Mouse (Mus musculus) small intestine, adult 2 months (tissue): ENCODE data around the gene Adgra3.

Experiments used
- CTCF ChIP-seq: fragments of 200-500 bp; IDR thresholded peaks from 2 replicates; pipeline ENCODE4 v1.5.1; 2012; ENCODE audit warnings: low read depth, mild to moderate bottlenecking, control low read depth, inconsistent platforms, low read length, moderate library complexity, mixed read lengths; ENCODE audit not compliant: insufficient replicate concordance, insufficient read length; ENCODE audit errors: extremely low read depth
- POLR2A ChIP-seq: fragments of 200-500 bp; IDR thresholded peaks from 2 replicates; pipeline ENCODE4 v1.6.1; 2012; ENCODE audit warnings: low read depth, mild to moderate bottlenecking, control low read depth, inconsistent platforms, low read length, moderate library complexity

DNA sequence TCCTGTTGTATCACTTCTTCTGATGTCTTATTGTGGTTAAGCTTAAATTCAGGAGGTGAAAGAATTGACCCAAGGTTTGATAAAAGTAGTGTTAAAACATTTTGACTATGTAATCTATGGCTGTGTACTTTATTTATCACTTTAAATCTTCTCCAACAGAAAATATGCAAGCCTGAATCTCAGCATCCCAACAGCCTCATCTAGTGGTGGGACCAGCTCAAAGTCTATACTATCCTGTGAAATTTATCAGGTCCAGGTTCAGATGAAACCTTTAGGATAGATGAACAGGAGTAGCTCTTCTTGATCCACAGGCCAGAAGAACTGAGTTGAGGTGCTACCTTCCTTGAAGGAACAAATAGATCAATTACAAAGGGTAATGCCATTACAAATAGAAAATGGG, 134.1 kb downstream of the Adgra3 start:
- TF ChIP-seq CTCF (no peak), POLR2A (no peak)
